Mouse (Mus musculus) liver, postnatal 0 days (tissue): ENCODE data around the gene Trabd2b.

Experiments
- CTCF ChIP-seq: sonication (generic); IDR thresholded peaks from 2 replicates; pipeline ENCODE4 v1.5.1; 2016; ENCODE audit warnings: antibody characterized with exemption, low read depth
- EP300 ChIP-seq: IDR thresholded peaks from 2 replicates; pipeline ENCODE4 v1.6.1; 2016; ENCODE audit warnings: antibody characterized with exemption, low read depth, mild to moderate bottlenecking

DNA sequence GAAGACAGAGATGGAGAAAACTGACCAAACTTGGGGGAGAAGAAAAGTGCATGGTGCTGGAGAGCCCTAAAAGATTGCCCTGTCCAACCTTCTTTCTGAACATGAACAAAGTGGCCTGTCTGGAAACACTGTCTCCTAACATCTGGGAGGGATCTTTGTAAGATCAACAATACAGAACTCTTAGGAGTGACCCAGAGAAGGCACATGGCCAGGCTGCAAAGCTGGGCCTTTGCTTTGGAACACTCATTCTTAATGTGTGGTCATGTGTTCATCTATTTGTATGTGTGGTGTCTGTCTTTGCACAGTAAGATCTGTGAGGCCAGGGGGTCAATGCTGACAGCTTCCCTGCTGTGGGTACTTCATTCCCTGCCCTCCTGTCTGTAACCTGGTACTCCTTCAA lies 16.9 kb upstream of the Trabd2b start:
- TF ChIP-seq CTCF (no peak), EP300 (no peak)
